Mouse (Mus musculus): ENCODE data around the gene Prmt3.
A peak's percentile ranks its signal among the peaks of the same experiment; 100 is the strongest.

Gene Prmt3

GRCm38 (mm10) chr7:49778114-49778901 lies at the start of gene Prmt3:
Prmt3 (plus strand) TSS chr7:49778346.
- DNase-seq (ENCODE audit: extremely low read depth, insufficient read length, low spot score): peak; percentile 95

DNA sequence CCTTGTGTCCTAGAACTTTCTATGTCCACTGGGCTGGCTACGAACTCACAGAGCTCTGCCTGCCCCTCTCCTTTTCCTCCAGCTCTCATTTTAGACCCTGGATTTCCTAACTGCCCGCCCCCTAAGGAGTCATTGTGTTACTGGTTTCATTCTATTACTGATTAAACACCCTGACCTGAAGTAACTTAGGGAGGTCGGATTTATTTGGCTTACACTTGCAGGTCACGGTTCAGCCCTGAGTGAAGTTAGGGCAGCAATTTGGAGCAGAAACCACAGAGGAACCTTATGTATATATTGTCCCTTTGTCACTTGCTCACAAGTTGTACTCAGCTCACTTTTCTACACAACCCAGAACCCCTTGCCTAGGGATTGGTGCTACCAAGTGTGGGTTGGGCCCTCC lies 43.8 kb upstream of the Prmt3 start:
- no peak for DNase-seq (ENCODE audit: extremely low read depth, insufficient read length, low spot score)

DNA sequence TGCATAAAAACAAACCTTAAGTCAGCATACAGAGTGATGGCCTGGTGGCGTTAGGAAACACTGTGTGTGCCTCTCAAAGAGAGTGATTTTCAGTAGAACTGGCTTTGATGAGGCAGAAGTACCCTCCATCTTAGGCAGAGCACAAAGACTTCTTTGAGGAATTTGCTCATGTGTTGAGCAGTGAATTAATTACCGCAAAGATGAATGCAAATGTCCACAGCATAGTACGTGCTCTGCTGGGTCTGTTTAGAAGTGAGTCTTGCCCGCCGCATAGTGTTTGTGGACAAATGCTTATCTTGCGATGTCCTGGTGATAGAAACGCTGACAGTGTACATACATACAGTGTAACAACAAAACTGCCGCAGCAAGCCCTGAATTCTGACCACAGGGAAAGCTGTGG lies 38.7 kb upstream of the Prmt3 start:
- no peak for DNase-seq (ENCODE audit: extremely low read depth, insufficient read length, low spot score)

- no peak for DNase-seq (ENCODE audit: extremely low read depth, insufficient read length, low spot score)
Observed at GRCm38 (mm10) chr7:49741474-49741873, 36.7 kb upstream of the Prmt3 start.

DNA sequence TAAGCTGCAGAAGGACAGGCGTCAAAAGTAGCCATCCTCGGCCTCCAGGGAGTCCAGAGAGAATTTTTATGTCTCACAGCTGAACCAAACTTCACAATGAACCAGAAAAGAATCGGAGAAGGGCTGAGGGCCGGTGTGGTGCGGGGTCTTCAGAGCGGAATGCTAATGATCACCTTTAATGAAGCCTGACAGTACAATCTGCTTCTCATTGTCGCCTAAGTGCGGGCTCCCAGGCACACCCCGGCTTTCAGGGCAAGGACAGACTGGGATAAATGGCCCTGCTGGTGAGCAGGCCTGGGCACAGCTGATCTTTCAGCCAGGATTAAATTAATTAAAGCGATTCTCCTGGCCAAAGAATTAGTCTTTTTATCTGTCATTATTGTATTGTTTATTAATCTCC lies 36.2 kb upstream of the Prmt3 start:
- no peak for DNase-seq (ENCODE audit: extremely low read depth, insufficient read length, low spot score)

- DNase-seq (ENCODE audit: extremely low read depth, insufficient read length, low spot score): no peak
Observed at GRCm38 (mm10) chr7:49751148-49751547, 27.0 kb upstream of the Prmt3 start.

DNA sequence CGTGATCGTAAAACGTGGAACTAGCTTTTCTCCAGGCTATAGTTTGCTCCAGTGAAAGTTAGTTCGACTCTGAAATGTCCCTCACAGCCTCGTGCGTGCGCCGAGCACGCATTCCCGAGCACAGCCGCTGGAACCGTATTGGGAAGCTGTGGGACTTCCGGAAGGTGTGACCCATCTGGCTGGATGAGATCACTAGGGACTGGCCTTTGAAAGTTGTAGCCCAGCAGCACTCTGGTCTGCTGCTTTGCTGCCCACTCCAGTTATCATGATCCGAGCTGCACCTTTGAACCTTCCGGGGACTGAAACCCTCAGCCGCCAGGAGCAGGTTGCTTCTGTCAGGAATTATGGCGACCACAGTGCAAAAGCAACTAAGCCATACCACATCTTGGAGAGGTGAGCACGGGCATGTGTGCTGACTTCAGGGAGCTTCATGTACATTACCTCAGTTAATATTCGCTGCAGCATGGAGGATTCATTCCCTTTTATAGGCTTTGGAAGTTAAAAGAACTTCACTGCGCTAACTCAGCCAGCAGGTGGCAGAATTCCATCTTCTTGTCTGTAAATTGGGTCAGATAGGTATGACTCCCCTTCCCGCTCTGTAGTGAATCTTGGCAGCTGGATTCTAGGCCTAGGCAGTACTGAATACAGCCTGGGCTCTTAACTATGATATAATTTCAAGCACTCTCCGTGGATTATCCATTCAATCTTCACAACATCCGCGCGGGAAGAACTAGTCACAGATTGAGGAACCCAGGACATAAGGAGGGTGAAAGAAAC lies 25.2 kb upstream of the Prmt3 start:
- peak; percentile 21 for DNase-seq (ENCODE audit: extremely low read depth, insufficient read length, low spot score)

- peak; percentile 10 for DNase-seq (ENCODE audit: extremely low read depth, insufficient read length, low spot score)
Observed at GRCm38 (mm10) chr7:49754767-49755166, 23.4 kb upstream of the Prmt3 start.

DNA sequence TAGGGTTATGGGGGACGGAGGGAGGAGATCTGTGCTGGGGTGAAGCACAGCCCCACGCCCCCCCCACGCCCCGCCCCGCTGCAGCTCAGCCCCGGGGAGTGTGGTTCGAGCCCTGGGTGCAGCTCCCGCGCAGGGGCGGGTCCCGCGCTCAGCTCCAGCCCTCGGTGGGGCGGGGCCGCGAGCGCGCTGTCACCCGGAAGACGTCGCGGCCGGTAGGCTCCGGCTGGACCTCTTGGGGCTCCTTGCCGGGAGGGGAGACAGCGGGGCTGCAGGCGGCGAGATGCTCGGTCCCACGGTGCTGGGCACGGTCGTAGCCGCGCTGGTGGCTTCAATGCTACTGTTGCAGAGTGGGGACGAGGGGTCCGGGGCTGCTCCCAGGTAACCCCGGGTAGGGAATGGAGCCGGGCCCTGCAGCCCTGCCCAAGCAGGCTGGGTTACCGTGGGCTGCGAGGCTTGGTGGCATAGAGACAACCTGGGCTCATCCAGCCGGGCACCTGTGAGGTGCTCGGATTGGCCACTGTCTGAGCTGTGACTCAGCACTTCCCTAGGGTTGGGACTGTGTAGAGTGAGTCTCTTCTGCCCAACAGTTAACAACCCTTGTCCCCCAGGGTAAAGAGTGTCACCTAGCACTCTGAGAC lies 19.1 kb upstream of the Prmt3 start, which contains the start of gene Htatip2:
Gene Htatip2, plus strand, starts transcription at position 182 of the 638 bp plus-strand sequence.
- DNase-seq (ENCODE audit: extremely low read depth, insufficient read length, low spot score): peak; percentile 65

DNA sequence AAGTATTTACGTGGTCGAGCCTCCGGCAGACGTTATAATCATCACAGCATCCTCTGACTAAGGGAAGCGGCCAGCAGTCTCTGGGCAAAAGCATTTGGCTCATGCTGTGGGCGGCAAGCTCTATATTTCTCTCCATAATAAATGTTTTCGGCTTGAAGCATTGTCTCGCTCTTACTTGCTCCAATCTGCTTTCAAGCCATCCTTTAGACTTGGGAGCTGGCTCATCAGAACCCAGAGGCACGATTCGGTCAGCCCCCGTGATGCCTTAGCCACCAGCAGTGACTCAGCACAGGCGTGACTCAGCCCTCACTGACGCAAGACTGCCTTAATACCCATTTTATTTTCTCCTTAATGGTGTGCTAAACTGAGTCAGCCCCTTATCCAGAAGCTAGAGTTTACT lies 15.5 kb upstream of the Prmt3 start:
- DNase-seq (ENCODE audit: extremely low read depth, insufficient read length, low spot score): peak; percentile 83

GRCm38 (mm10) chr7:49764011-49764716 lies 14.0 kb upstream of the Prmt3 start:
- peak; percentile 38 for DNase-seq (ENCODE audit: extremely low read depth, insufficient read length, low spot score)

DNA sequence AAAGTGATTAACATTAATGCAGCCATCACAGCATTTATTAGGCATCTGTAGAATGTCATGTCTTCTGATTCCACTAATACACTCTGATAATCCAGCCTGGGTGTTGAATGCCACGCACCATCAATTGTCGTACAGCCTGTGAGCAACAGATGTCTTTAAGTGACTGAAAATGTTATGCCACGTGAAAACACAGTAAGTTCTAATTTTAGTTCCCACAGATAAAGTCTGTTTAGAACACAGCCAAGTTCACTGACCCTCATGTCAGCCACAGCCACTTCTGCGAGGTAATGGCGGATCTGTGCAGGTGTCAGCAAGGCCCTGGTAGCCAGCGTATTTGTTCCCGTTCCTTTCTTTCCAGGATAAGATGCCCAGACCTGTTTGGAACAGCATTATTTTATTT lies 12.0 kb upstream of the Prmt3 start:
- no peak for DNase-seq (ENCODE audit: extremely low read depth, insufficient read length, low spot score)

DNA sequence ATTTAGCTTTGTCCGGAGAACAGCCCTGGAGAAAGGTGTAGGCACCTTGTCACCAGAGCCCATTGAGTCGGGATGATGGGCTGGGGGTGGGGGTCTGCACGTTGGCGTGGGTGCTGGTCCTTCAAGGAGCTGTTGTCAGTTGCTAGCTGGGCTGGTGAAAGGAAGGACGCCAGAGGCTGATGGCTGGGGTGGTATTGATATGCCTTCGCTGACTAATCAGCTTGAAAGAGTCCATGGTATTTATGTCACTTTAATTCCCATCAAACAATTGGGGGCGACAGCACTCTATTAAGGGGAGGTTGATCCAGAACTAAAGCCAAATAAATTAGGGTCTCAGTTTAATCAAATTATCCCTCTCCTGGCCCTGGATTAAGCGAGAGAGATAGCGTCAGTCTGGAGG lies 9.6 kb upstream of the Prmt3 start:
- DNase-seq (ENCODE audit: extremely low read depth, insufficient read length, low spot score): no peak

GRCm38 (mm10) chr7:49774396-49774795 lies 3.8 kb upstream of the Prmt3 start:
- no peak for DNase-seq (ENCODE audit: extremely low read depth, insufficient read length, low spot score)

DNA sequence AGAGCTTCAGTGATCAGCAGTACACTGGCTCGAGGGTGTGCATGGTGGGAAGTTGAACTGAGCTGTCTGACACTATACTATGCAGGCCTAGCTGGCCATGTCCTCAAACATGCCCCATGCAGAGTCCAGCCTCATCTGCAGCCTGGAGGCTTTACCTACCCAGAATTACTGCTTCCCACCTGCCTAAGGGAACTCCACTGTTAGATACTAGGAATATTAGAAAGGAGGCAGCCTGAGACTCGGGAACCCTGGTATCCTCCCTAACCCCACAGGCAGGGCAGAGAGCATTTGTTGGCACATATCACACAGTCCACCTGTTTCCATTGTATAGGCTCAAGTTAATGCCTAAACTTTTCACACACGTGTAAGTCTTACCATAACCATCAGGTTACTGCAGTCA lies 561 bp upstream of the Prmt3 start:
- no peak for DNase-seq (ENCODE audit: extremely low read depth, insufficient read length, low spot score)

- no peak for DNase-seq (ENCODE audit: extremely low read depth, insufficient read length, low spot score)
Observed at GRCm38 (mm10) chr7:49778904-49779615, 914 bp downstream of the Prmt3 start.

- DNase-seq (ENCODE audit: extremely low read depth, insufficient read length, low spot score): no peak
Observed at GRCm38 (mm10) chr7:49783017-49783416, 4.9 kb downstream of the Prmt3 start.

GRCm38 (mm10) chr7:49785141-49785540 lies 7.0 kb downstream of the Prmt3 start:
- DNase-seq (ENCODE audit: extremely low read depth, insufficient read length, low spot score): no peak

GRCm38 (mm10) chr7:49786618-49787382 lies 8.7 kb downstream of the Prmt3 start:
- DNase-seq (ENCODE audit: extremely low read depth, insufficient read length, low spot score): peak; percentile 19

- DNase-seq (ENCODE audit: extremely low read depth, insufficient read length, low spot score): no peak
Observed at GRCm38 (mm10) chr7:49787383-49787645, 9.2 kb downstream of the Prmt3 start.
